Mouse (Mus musculus) forebrain, embryonic 11.5 days (tissue): ENCODE data around the gene Atg14. TPM values are rescaled to one million over a fixed set of nuclear protein-coding genes. Genes with fewer than 3 reads are reported as not detected.

Source experiments
- ATAC-seq: fragments of 200-750 bp; cut with Nextera tagmentation; replicated peaks from 2 replicates; pipeline ENCODE4 v1.8.0; 2017; ENCODE audit warnings: moderate TSS enrichment; ENCODE audit not compliant: low FRiP score
- DNase-seq: peaks from one replicate; pipeline ENCODE4 v3.0.0-alpha.2; 2017; ENCODE audit warnings: low spot score
- H3K27ac ChIP-seq: fragments of 300-500 bp; sonication (generic); 2 replicates; pipeline ENCODE4 v1.5.1; 2014; ENCODE audit warnings: low read depth, low read length
- H3K27me3 ChIP-seq: fragments of 300-500 bp; sonication (generic); 2 replicates; pipeline ENCODE4 v1.6.1; 2014; ENCODE audit warnings: mild to moderate bottlenecking, low read length, mixed read lengths; ENCODE audit not compliant: control insufficient read depth, insufficient read depth
- H3K36me3 ChIP-seq: fragments of 300-500 bp; sonication (generic); 2 replicates; pipeline ENCODE4 v1.6.1; 2014; ENCODE audit warnings: mild to moderate bottlenecking, low read length, moderate library complexity, mixed read lengths; ENCODE audit not compliant: control insufficient read depth, insufficient read depth
- H3K4me1 ChIP-seq: fragments of 300-500 bp; sonication (generic); replicated peaks from 2 replicates; pipeline ENCODE4 v1.6.1; 2014; ENCODE audit warnings: low read length, mixed read lengths; ENCODE audit not compliant: control insufficient read depth, insufficient read depth
- H3K4me2 ChIP-seq: fragments of 300-500 bp; sonication (generic); 2 replicates; pipeline ENCODE4 v1.6.1; 2014; ENCODE audit warnings: low read depth, mild to moderate bottlenecking, low read length, moderate library complexity, mixed read lengths; ENCODE audit not compliant: severe bottlenecking
- H3K4me3 ChIP-seq: fragments of 300-500 bp; sonication (generic); 2 replicates; pipeline ENCODE4 v1.5.1; 2014; ENCODE audit warnings: low read depth, low read length
- H3K9ac ChIP-seq: fragments of 300-500 bp; sonication (generic); 2 replicates; pipeline ENCODE4 v1.6.1; 2014; ENCODE audit warnings: low read length
- H3K9me3 ChIP-seq: fragments of 300-500 bp; sonication (generic); 2 replicates; pipeline ENCODE4 v1.6.1; 2016; ENCODE audit warnings: low read length, mixed read lengths; ENCODE audit not compliant: control insufficient read depth
- WGBS: fragments of 180-500 bp; shearing (Covaris S2); extraction: QIAGEN DNeasy Blood & Tissue Kit; methylation state at CpG from one replicate; pipeline ENCODE4 v1.1.7; 2014; 5-methylcytosine and 5-hydroxymethylcytosine counted together
- polyA plus RNA-seq: library from polyadenylated mRNA; unstranded; fragments of >200 nt; fragmentation: Nextera tagmentation; extraction: Ambion mirVana; gene quantifications from 2 replicates; pipeline ENCODE4 v1.2.1, GENCODE M21; 2014

Atg14 gene
- polyA plus RNA-seq, 1 experiment from 2014 or later: 16.2 TPM

DNA sequence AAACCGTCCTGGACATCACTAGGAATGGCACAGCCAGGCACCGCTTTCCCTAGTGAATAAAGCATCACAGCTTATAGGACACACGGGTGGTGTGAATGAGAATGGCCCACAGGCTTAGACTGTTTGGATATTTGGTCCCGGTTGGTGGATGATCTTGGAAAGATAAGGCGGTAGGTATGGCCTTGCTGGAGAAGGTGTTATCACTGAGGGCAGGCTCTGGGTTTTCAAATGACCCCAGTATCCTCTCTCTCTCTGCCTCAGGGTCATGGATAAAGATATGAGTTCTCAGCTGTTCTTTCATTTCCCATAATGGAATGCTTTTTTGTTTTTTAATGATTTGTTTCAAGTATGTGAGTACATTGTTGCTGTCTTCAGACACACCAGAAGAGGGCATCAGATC, 15.2 kb downstream of the Atg14 start:
- Histone ChIP-seq H3K4me3 (no peak overlapping the region), H3K9ac (no peak overlapping the region), H3K9me3 (no peaks in the 10 kb centered on the region), H3K36me3 (no peaks in the 10 kb centered on the region), H3K27me3 (no peaks in the 10 kb centered on the region), H3K4me1 (no peaks in the 10 kb centered on the region), H3K4me2 (no peak overlapping the region), H3K27ac (no peak overlapping the region)
- WGBS: 92% methylated on average over 5 of the region's 5 CpGs
- ATAC-seq (no peak), DNase-seq (no peak)

GRCm38 (mm10) chr14:47554236-47554635, 16.2 kb downstream of the Atg14 start:
- DNase-seq: no peak
- Histone ChIP-seq H3K27me3 (no peaks in the 10 kb centered on the region), H3K4me3 (no peak overlapping the region), H3K4me2 (no peak overlapping the region), H3K9me3 (no peaks in the 10 kb centered on the region), H3K27ac (no peak overlapping the region), H3K36me3 (no peaks in the 10 kb centered on the region), H3K9ac (no peak overlapping the region), H3K4me1 (no peaks in the 10 kb centered on the region)
- ATAC-seq: no peak
- 92% methylated on average over 3 of the region's 4 CpGs for WGBS

DNA sequence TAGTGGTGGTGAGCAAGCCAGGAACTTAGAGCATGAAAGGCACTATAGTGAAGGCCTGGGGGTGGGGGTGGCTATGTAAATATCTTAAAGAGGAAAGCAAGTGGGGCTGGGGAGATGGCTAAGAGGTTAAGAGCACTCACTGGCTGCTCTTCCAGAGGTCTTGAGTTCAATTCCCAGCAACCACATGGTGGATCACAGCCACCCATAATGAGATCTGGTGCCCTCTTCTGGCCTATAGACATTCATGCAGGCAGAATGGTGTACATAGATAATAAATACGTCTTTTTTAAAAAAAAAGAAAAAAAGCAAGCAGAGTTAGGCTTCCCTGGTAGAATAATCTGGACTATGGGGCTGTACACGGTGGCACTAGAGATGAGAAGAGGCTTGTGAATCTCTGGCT, 17.1 kb downstream of the Atg14 start:
- Histone ChIP-seq H3K9me3 (no peaks in the 10 kb centered on the region), H3K4me1 (no peaks in the 10 kb centered on the region), H3K4me2 (no peak overlapping the region), H3K27ac (no peak overlapping the region), H3K9ac (no peak overlapping the region), H3K27me3 (no peaks in the 10 kb centered on the region), H3K36me3 (no peaks in the 10 kb centered on the region; the same call in 1 of the 2 replicates), H3K4me3 (no peak overlapping the region)
- 88% methylated on average over 2 of the region's 2 CpGs for WGBS
- no peak for DNase-seq
- ATAC-seq: no peak

DNA sequence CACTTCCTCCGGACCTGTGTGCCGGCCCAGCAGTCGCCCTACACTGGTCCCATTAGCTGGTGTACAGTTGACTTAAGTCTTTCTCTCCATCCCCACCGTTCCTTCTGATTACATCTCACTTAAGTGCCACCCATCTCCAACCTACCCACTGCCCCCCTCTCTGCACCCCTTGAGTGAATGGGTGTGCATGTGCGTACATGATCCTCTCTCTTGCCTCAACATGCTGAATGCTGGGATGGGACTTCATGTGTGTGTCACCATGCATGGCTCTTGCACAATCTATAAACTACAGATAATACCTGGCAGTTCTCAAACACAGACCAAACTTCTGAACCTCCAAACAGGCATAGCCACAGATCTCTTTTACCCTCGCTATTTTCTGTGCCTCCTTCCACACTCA, 18.8 kb downstream of the Atg14 start:
- no peaks in the 10 kb centered on the region for H3K9me3 ChIP-seq
- no peaks in the 10 kb centered on the region for H3K27me3 ChIP-seq

DNA sequence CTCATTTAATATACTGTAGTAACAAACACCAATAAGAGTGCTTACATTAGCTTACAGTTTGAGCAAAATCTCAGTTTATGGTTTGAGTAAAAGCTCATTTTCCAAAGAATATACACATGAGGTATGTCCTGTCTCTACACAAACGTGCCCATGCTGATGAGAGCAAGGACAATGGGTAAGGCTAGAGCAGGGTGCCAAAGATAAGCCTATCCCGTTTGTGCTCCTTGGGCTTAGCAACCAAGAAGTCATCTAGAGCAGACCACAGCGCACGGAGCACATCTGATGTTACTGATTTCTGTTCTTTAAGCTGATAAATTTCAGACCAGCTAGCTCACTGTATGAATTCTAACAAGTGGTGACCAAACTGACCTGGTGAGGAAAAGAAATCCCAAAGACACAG, 25.6 kb downstream of the Atg14 start:
- H3K4me2 ChIP-seq: no peak overlapping the region
- no peak overlapping the region for H3K27ac ChIP-seq
- no peaks in the 10 kb centered on the region for H3K9me3 ChIP-seq
- H3K36me3 ChIP-seq: no peaks in the 10 kb centered on the region; the same call in 1 of the 2 replicates
- H3K27me3 ChIP-seq: no peaks in the 10 kb centered on the region
- no peak for DNase-seq
- no peak overlapping the region for H3K4me3 ChIP-seq
- no peaks in the 10 kb centered on the region for H3K4me1 ChIP-seq
- 92% methylated on average over 4 of the region's 4 CpGs for WGBS
- ATAC-seq: no peak
- H3K9ac ChIP-seq: no peak overlapping the region

More for the DNA sequence above, 18.8 kb downstream of the Atg14 start:
- H3K4me2 ChIP-seq: no peak overlapping the region
- WGBS: 95% methylated on average over 6 of the region's 6 CpGs
- ATAC-seq (no peak), DNase-seq (no peak)
- H3K9ac ChIP-seq: no peak overlapping the region
- no peak overlapping the region for H3K27ac ChIP-seq
- H3K4me1 ChIP-seq: no peaks in the 10 kb centered on the region
- H3K36me3 ChIP-seq: no peaks in the 10 kb centered on the region; the same call in 1 of the 2 replicates
- no peak overlapping the region for H3K4me3 ChIP-seq

GRCm38 (mm10) chr14:47544286-47544685, 26.2 kb downstream of the Atg14 start:
- Histone ChIP-seq H3K4me1 (no peaks in the 10 kb centered on the region), H3K36me3 (no peaks in the 10 kb centered on the region; the same call in 1 of the 2 replicates), H3K9ac (no peak overlapping the region), H3K4me2 (no peak overlapping the region), H3K9me3 (no peaks in the 10 kb centered on the region), H3K27me3 (no peaks in the 10 kb centered on the region), H3K27ac (no peak overlapping the region), H3K4me3 (no peak overlapping the region)
- DNase-seq: no peak
- WGBS: 86% methylated on average over 5 of the region's 5 CpGs
- ATAC-seq: no peak

- no peaks in the 10 kb centered on the region for H3K4me1 ChIP-seq
- H3K27me3 ChIP-seq: no peaks in the 10 kb centered on the region
- no peak overlapping the region for H3K9ac ChIP-seq
- no peak overlapping the region for H3K27ac ChIP-seq
- no peaks in the 10 kb centered on the region for H3K9me3 ChIP-seq
- no peak overlapping the region for H3K4me3 ChIP-seq
- 91% methylated on average over 3 of the region's 3 CpGs for WGBS
- no peak for DNase-seq
- H3K36me3 ChIP-seq: no peaks in the 10 kb centered on the region; the same call in 1 of the 2 replicates
- H3K4me2 ChIP-seq: no peak overlapping the region
- ATAC-seq: no peak
Observed at GRCm38 (mm10) chr14:47542283-47542682, 28.2 kb downstream of the Atg14 start.

DNA sequence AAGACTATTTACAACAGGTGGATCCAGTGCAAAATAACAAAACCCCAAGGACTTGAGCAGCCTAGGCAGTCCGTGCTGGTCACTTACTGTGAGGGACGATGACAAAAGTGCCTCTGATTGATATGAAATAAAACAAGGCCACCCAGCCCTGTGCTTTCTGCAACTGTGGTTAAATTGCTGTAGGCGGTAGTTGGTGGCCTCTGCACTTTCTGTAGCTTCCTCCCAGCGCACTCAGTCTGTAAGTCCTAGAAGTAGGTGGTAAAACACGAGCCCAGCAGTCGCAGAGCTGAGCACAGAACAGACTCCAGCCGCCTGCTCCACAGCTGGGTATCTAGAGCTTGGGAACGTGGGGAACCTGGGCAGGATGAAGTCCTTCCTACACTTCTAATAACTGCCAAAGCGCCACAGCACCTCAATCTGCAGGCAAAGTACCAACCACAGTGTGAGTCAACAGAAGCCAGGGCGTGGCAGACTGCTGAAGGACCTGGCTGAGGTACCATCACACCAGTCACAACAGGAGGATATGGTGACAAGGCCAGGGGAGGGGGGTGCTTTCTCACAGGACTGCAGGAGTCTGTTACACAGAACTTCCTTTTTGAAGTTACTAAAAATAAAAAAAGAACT, 29.0 kb downstream of the Atg14 start:
- no peaks in the 10 kb centered on the region for H3K4me1 ChIP-seq
- no peak overlapping the region for H3K9ac ChIP-seq
- no peaks in the 10 kb centered on the region for H3K9me3 ChIP-seq
- H3K36me3 ChIP-seq: no peaks in the 10 kb centered on the region; the same call in 1 of the 2 replicates
- ATAC-seq (no peak), DNase-seq (no peak)
- WGBS: 92% methylated on average over 10 of the region's 10 CpGs
- no peak overlapping the region for H3K27ac ChIP-seq
- no peak overlapping the region for H3K4me3 ChIP-seq
- no peaks in the 10 kb centered on the region for H3K27me3 ChIP-seq
- no peak overlapping the region for H3K4me2 ChIP-seq

GRCm38 (mm10) chr14:47535096-47535495, 35.4 kb downstream of the Atg14 start:
- Histone ChIP-seq H3K4me3 (no peak overlapping the region), H3K27me3 (no peaks in the 10 kb centered on the region), H3K4me2 (no peak overlapping the region), H3K36me3 (no peaks in the 10 kb centered on the region), H3K4me1 (no peaks in the 10 kb centered on the region), H3K9me3 (no peaks in the 10 kb centered on the region), H3K27ac (no peak overlapping the region), H3K9ac (no peak overlapping the region)
- 92% methylated on average over 1 of the region's 1 CpGs for WGBS
- no peak for ATAC-seq
- DNase-seq: no peak
